Mouse (Mus musculus) lung, postnatal 0 days (tissue): ENCODE results near the gene Pla2g4d.

Experiments used
- CTCF ChIP-seq: IDR thresholded peaks from 2 replicates; pipeline ENCODE4 v1.5.1; 2016; ENCODE audit warnings: antibody characterized with exemption, mild to moderate bottlenecking
- EP300 ChIP-seq: IDR thresholded peaks from 2 replicates; pipeline ENCODE4 v1.6.1; 2016; ENCODE audit warnings: antibody characterized with exemption, mild to moderate bottlenecking, control low read depth

DNA sequence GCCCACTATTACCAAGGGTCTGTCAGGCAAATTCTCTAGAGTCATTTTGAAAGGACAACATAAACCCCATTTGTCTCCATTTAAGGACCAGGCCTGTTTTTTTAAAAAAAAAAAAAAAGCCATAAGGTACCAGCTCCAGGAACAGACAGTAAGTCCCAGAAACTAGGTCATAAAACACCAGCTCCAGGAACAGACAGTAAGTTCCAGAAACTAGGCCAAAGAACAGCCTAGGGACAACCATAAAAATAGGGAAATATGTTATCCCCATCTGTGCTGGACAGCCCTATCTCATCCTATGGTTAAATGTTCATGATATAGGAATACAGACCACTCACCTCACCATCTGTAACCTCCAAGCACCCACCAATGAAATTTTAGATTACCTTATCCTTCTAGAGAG, 32.7 kb downstream of the Pla2g4d start:
- TF ChIP-seq EP300 (no peak), CTCF (no peak)
